Mouse (Mus musculus): Measurements from ENCODE around the gene Ptpra. TPM values are rescaled to one million over a fixed set of nuclear protein-coding genes. Genes with fewer than 3 reads are reported as not detected.
"Not testable (repeated sequence)": the region's sequence is repeated elsewhere in the genome, so short reads cannot be mapped to it uniquely, and the experiment has no call there.

The Ptpra gene
- total RNA-seq, 2 experiments from 2014 or later = 318 to 339 TPM

DNA sequence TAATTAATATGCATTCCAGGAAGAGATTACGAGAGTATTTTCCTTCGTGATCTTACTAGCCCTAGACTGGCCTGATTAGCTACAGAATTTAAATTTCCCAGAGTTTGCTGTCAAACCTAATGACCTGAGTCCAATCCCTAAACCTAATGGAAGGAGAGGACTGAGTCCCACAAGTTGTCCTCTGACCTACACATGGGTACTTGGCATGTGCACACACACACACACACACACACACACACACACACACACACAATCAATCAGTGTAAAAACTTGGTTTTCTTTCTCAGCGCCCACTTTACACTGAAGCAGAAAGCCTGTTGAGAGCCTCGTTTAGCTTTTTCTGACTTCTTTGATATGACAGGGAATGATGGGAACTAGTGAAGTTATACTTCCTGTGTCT, 41.1 kb downstream of the Ptpra start:
- DNase-seq = no peak

DNA sequence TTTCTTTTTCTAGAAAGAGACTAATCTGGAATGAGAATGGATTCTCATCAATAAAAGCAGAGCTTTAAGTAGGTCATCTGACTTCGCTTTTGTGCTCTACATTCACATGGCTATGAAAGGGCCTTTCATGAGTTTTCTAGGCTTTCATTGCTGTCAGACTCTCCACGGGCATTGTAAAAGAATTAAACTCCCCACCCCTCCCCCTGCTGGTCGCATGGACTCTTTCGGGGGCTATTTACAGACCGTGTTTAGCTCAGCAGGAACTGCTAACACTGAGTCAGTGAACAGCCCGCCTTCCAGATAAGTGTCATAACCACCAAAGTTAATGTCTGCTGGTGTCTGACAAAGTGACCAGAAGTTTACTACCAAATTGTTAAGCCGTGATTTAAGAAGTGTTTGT, 41.5 kb downstream of the Ptpra start:
- peak; percentile 69 to 71 for DNase-seq

DNA sequence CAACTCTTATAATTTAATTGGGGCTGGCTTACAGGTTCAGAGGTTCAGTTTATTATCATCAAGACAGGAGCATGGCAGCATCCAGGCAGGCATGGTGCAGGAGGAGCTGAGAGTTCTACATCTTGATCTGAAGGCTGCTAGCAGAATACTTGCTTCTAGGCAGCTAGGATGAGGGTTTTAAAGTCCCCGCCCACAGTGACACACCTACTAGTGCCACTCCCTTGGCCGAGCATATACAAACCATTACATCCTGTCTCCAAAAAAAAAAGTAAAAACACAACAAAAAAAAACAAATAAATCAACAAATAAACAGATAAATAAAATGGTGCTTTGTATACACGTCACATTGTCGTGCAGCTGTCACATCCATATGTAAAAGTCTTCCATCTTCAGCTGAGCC, 45.0 kb downstream of the Ptpra start:
- not testable (repeated sequence) for DNase-seq

DNA sequence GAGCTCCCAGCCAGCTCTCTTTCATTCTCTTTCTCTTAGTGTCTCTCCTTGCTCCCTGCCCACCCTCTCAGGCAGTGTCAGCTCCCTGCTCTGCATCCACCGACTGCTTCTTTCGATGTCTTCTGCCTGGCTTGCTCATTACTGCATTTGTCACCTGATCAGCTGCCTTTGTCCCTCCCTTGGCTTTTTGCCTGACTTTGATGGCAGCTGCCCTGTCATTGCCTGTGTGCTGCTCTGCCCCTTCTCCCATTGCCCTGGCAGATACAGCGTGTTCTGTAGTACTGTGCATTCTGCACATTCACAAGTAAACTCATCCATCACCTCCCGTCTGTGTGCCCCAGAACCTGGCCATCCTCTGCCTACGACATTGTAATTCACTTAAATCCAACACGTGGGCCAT, 46.0 kb downstream of the Ptpra start:
- DNase-seq = peak; percentile 57 to 62

DNA sequence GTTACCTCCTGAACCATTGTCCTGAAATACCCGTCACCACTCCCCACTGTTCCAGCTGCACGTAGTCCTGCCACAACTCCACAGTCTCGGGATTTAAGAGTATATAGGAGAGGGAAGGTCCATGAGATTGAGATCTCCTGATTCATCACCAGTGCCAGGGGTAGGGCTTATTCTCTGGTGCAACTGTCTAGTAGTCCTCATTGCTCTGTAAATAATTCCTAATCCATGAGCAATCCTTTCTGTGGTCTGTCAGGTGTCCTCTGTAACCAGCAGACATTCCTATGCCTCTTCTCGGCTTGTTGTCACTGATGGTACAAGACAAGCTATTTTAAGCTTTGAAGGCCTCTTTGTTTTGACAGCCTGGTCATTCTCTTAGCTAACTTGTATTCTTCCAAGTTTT, 46.9 kb downstream of the Ptpra start:
- no peak for DNase-seq

DNA sequence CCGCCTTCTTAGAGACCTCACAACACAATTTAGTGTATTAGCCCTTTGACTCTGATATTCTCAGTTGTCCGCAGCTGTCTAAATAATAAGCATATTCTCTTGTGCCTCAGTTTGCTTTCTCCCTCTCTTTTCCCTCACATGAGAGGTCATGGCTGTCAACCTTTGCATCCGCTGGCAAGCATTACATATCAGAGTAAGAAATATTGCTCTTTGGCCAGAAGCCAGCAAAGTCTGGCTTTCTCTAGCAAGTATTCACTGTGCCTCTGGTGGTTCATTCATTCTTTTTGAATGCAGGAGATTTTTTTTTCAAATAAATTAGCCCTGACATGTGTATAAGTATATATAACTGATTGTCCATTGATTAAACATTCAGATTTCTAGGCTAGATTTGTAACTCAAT, 49.5 kb downstream of the Ptpra start:
- no peak for DNase-seq

DNA sequence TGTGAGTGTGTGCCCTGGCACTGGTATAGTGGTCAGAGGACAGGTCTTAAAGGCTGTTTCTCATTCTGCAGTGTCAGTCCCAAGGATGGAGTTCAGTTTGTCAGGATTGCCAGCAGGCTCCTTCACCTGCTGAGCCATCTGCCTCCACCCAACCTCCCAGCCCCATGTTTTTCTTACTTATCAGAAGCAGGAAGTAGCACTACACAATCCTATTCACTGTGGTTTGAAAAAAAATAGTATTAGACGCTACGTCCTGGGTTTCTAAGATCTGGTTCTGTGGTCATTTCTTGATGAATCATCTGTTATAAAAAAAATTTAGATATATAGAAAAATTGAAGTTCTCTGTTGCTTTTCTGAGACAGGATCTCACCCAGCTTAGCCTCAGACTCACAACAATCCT, 51.5 kb downstream of the Ptpra start:
- no peak for DNase-seq

DNA sequence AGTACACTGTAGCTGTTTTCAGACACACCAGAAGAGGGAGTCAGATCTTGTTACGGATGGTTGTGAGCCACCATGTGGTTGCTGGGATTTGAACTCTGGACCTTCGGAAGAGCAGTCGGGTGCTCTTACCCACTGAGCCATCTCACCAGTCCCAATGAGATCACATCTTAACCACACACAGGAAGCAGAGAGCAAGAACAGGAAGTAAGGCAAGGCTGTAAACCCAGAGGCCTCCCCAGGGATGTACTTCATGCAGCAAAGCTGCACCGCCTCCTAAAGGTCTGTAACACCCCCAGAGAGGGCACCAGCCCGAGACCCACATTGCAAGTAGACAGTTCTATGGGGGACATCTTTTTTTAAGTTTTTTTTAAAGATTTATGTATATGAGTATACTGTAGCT, 61.5 kb downstream of the Ptpra start:
- DNase-seq = not testable (repeated sequence)

DNA sequence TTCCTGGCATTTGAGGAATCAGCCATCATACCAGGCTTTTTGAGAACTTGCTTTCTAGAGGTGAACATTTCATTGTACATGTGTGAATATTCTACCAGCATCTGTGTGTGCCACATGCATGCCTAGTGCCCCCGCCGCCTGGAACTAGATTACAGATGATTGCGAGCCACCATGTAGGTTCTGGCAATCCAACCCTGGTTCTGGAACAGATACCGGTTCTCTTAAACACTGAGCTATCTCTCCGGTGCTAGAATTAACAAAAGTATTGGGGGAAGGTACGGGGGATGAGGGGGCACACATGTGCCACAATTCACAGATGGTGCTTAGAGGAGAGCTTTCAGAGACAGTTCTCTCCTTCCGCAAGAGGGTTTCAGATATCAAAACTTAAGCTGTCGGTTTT, 63.8 kb downstream of the Ptpra start:
- DNase-seq = peak; percentile 21 to 35

DNA sequence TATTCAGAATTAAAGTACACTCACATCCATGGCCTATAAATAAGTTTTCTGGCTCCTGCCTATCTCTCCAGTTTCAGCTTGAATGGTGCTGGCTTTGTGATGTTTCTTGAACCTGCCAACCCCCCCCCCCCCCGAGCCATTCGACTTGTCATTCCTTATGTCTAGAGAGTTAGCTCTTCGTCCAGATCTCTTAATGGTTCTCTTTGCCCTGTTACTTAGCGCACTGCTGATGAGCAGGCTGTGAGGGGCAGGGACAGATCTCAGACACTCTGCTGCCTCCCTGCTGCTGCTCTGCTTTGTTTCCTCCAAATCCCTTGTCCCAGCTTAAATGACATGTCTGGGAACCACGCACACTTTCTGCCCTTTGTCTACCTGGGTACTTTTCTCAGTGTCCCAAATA, 65.7 kb downstream of the Ptpra start:
- DNase-seq = no peak

DNA sequence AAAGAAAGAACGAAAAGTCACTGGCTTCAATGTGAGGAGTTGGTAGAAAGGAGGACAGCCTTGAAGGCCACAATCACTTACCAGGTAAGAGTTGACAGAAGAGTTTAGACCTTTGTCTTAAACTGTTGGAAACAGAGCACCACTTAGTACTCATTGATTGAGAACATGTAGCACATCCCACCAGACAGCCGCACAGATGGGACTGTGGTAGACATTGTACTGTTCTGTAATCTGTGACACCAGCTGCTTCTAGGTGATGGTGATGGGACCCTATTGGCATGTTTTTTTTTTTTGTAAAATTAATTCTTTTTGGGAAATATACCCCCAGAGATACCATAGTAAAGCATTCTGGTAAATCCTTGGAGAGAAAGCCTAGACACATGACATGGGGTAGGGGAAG, 71.8 kb downstream of the Ptpra start:
- peak; percentile 27 to 34 for DNase-seq

DNA sequence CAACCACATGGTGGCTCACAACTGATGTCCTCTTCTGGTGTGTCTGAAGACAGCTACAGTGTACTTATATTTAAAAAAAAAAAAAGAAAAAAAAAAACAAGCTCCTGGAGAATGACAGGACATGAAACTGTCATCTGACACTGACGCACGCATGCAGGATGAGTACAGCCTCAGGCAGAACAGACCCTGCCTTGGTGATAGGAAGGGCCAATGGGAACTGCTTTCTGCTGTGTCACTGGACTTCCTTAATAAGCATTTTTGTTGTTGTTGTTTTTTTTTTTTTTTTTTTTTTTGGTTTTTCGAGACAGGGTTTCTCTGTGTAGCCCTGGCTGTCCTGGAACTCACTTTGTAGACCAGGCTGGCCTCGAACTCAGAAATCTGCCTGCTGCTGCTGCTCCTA, 75.4 kb downstream of the Ptpra start:
- not testable (repeated sequence) for DNase-seq

DNA sequence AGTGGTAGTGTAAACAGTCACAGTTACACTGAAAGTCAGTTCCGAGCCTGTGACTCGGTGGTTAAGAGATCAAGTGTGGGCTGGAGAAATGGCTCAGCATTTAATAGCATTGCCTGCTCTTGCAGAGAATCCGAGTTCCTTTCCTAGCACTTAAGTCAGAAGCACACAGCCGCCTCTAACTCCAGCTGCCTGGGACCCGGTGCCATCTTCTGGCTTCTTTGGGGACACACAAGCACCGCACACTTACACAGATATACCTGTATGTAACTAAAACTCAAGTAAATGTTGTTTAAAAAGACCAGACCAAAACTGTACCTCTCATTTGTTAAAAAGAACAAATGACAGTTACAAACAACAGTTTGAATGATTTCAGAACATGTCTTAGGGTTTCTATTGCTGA, 78.4 kb downstream of the Ptpra start:
- DNase-seq = no peak

DNA sequence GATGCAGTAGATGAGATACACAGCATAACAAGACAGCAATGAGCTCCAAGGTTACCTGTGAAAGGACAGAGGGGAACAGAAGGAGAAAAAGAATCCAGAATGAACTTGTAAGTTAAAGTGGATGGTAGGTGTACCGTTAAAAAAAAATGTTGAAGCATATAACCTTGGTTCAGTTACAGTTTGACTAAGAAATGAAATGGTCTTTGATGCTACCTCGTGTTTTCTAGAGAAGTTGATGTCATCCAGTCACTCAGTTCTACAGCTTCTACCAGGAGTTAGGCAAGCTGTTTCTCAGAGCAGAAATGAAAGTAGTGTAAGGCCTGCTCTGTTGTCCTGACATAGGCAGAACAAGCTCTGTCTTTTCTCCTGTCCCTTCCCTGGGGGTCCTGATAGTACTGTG, 79.2 kb downstream of the Ptpra start:
- DNase-seq = no peak

DNA sequence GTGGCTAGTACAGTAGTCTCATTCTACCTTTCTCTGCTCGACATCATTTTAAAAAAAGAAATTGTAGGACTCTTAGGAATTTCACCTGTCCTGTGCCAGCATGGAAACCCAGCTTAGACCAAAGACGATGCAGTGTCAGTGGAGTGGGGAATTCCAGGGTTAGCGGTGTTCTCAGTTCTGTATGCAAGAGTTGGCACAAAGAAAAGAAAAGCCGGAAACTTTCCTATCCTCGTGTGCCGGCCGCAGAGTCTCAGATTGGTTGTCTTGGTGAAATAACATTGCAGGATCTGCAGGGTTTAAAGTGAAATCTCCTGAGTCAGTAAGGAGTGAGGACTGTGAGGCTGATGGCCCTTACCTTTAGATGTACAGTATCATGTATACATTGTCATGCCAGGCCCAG, 79.8 kb downstream of the Ptpra start:
- no peak for DNase-seq

DNA sequence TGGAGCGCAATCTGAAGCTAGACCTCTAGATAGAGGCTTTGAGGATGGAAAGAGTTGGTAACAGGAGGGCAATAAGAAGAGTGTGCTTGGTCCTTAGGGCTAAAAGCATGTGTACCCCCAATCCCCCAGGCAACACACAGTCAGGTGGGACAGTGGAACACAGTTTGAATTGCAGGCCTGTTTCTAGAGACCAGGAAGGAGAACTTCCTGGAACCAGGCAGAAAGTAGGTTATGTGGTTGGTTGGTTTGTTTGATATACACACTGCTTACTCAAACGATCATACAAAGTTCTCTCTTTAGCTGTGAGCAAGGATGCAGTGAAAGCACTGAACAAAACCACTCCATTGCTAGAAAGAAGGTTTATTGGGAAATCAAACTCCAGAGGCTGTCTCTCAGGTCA, 82.1 kb downstream of the Ptpra start:
- DNase-seq = no peak

DNA sequence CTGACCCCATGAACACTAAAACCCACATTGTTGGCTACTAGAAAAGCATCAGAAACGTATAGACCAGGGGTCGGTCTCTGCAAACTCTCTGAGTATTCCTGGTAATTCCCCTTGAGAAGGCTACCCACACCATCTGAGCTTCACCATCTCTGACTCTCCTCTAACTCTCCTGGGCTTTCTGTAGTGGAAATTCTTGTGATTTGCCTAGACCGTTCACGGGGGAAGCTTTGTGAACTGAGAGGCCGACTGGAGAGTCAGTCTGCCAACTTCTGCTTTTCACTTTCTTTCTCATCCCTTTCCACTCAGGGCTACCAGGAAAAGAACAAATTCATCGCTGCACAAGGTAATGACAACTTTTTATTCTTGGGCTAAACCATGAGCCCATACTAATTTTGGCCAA, 84.9 kb downstream of the Ptpra start:
- DNase-seq = no peak

DNA sequence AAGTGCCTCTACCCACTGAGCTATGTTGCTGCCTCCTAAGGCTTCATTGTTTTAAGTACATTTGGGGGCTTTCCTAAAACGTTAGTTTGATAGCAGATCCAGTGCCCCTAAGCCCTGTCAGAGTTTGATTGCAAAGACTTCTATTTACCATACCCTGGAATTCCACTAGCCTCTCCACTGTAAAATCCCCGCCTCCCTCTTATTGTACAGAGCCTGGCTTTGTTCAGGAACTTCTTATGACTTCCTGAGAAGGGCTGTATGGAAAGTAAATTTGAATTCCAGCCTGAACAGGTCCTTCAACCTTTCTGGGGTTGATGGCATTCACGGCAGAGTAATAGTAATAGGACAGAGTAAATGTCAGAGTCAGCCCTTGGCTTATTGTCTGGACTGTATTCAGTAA, 86.8 kb downstream of the Ptpra start:
- DNase-seq = no peak

DNA sequence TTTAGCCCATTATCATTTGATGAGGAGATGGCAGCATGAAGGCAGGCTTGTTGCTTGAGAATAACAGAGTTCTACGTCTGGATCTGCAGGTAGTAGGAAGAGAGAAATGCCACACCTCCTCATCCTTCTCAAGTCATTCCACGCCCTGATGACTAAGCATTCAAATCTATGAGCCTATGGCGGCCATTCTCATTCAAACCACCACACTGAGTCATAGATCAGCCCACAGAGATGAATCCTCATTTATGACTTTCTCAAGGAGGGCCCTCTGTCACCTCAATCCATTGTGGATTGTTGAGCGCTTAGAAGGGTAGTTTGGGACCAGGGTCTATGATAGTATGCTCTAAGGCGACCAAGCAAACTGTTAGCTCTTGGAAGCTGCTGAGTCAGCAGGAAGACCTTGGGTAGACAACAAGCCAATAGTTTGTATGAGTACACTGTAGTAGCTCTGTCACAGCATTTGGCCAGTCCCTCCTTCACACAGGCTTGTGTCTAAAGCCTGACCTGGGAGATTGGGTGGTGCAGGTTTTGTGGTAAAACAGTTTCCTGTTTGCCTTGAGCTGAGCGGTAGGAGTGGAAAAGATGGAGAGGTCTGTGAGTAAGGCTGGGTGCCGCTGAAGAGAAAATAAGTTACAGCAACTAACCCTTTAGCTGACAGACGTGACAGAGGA, 88.9 kb downstream of the Ptpra start:
- DNase-seq = no peak

DNA sequence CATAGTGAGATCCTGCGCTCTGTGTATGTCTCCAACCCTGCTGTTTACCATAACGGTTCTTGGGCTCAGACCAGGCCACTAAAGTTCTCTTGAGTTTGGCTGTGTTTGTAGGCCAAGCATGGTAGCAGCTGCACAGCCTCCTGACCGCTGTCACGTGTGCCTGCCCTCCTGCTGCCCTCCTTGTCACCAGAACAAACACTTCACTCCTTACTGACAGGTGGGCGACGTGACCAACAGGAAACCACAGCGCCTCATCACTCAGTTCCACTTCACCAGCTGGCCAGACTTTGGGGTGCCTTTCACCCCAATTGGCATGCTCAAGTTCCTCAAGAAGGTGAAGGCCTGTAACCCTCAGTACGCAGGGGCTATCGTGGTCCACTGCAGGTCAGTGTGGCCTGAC, 90.2 kb downstream of the Ptpra start:
- DNase-seq = no peak

DNA sequence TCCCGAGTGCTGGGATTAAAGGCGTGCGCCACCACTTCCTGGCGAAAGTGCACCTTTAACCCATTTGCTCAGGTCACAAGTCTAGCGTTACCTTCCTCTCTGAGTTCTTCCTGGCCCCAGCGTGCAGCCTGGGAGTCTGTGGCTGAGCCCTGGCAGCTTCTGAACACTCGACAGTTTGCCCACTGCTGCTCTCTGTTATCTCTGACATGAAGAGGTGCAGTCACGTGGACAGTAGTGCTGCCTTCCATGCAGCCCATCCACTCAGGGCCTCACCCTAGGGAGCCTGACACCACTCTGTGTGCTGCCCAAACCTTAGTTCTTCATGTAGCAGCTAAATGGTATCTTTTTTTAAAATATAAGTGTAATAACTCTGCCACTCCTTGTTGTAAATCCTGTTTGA, 96.9 kb downstream of the Ptpra start:
- DNase-seq = no peak

DNA sequence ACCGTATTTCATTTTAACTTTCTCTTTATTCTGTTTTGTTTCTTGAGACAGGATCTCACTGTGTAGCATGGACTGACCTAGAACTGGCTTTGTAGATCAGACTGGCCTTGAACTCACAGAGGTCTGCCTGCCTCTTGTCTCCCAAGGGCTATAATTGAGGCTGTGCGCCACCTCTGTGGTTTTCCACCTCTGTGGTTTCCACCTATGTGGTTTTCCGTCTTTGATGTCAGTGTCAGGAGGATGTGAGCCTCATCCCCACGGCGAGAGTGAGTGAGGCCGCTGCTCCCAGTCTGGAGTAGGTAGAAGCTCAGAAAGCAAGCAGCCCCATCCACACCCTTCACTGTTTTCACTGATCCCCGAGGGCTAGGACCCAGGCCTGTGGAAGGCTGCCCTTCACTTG, 104.8 kb downstream of the Ptpra start:
- DNase-seq = no peak

DNA sequence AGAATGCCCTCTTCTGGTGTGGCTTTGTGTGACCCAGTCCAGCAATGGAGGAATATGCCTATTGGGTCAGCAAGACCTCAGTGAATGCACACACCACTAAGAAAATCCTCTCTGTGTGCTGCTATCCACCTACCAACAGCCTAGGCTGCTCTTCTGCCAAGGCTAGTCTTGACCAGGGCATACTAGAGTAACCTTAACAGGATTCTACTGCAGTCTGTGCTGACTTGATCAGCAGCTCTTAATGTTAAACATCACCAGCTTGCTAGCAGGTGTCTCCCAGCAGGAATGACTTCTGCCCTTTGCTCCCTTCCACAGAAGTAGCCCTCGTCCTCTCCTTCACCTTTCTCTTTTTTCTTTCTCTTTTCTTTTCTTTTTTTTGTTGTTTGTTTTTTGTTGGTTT, 106.2 kb downstream of the Ptpra start:
- DNase-seq = no peak

DNA sequence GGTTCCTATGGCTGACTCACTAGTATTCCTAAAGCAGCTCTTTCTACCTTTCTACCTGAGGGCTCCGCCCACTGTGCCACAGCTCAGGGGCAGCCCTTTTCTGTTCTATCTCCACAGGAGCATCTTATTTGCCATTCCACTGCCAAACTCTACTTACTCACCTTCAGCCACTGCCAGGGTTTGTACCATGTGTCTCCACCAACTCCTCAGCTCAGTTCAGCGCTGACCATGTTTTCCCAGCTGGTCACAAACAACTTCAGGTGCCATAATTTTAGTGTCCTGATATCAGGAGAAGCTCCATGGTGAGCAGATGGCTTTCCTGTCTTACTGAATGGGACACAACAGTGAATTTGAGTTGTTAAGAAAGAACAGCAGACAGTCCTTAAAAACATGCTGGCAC, 107.4 kb downstream of the Ptpra start:
- no peak for DNase-seq

DNA sequence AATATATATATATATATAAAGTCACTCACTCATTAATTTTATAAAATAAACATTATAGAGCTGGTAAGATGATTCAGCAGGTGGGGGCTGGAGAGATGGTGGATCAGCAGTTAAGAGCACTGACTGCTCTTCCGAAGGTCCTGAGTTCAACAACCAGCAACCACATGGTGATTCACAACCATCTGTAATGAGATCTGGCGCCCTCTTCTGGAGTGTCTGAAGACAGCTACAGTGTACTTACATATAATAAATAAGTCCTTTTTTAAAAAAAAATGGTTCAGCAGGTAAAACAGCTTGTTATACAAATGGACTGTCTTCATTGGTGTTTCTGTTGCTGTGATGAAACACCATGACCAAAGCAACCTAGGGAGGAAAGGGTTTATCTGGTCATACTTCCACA, 107.9 kb downstream of the Ptpra start:
- DNase-seq = no peak
